Mouse (Mus musculus) left cerebral cortex, adult 8-10 months (tissue): Measurements from ENCODE around the gene Arhgap9. TPM values are rescaled to one million over a fixed set of nuclear protein-coding genes. Genes with fewer than 3 reads are reported as not detected.
A peak's percentile ranks its signal among the peaks of the same experiment; 100 is the strongest.

Experiments used
- DNase-seq, 2 experiments: peaks; one replicate each; pipeline ENCODE4 v3.0.0; 2022; ENCODE audit warnings: low spot score in 2 of 2
- total RNA-seq, 4 experiments: library from RNA; stranded (reverse); gene quantifications; 2 replicates each; pipeline ENCODE4 v1.2.4; 2022

Arhgap9 gene
- total RNA-seq, 4 experiments from 2014 or later: 0.74 to 2.6 (median 1.6) TPM

GRCm38 (mm10) chr10:127322669-127323068 is 905 bp downstream of the Arhgap9 start:
- DNase-seq: no peak

- DNase-seq: no peak
Measured at GRCm38 (mm10) chr10:127323131-127323855, 1.5 kb downstream of the Arhgap9 start.

DNA sequence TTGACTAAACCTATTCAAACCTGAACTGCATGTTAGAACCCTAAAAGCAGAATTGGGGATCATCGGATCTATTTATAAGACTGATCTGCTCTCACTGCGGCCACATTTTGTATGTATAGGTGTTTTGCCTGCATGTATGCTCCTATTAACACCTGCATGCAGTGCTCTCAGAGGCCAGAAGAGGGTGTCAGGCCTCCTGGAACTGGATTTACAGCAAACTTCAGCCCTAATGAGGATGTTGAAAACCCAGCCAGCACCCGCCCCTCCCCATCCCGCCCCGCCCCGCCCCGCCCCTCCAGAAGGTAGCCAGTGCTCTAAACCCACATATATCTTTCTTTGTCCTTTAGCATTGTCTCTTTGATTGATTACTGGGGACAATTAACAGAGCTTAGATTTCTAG is 2.7 kb downstream of the Arhgap9 start:
- no peak for DNase-seq

DNA sequence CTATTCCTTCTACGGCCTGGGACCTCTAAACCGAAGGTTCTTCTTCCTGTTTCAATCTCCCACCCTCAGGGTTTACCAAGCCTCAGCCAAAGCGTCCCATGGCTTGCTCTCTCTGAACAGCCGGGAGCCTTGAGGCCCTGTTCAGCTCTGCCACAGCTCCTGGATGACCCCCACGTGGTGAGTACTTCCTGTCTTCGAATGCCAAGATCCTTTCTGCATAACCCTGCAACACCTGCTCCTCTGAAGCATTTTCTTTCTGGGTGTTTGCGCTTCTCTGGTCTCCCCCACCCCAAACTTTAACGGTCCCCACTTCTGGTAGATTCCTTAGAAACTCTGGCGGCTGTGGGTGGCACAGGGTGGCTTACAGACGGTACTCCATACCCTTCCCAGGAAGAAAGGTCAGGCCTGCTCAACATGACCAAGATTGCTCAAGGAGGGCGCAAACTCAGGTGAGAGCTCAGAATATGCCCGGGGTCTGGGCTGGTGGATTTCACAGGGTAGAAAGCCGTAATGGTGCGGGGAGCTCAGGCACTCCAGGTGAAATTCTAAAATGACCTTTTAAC is 3.8 kb downstream of the Arhgap9 start:
- DNase-seq: no peak

DNA sequence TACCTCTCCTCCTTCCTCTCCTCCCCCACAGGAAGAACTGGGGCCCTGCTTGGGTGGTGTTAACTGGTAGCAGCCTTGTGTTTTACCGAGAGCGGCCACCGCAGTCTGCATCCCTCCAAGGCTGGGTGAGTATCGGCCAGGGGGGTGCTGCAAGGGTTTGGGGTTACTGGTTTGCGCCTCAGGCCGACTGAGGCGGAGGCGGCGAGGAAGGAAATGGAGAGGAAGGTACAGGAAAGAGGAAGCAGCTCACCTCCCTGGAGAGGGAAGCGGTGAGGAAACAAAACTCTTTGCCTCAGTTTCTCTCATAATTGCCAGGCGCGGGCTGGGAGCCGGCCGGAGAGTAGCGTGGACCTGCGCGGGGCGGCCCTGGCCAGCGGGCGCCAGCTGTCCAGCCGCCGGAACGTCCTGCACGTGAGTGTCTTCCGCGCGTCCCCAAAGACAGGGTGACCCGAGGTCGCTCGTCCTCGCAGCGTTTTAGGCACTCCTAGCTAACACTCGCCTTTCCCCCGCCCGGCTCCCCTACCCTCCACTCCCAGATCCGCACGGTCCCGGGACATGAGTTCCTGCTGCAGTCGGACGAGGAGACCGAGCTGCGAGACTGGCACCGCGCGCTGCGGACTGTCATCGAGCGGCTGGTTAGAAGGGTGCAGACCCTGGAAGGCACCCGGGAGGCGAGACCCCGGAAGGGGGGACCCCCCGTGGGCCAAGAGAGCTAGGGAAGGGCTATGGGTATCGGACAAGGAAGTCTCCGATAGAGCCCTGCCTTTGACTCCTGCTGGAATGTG is 4.4 kb downstream of the Arhgap9 start:
- DNase-seq: no peak

- no peak for DNase-seq
Measured at GRCm38 (mm10) chr10:127326828-127327227, 5.1 kb downstream of the Arhgap9 start.

GRCm38 (mm10) chr10:127327461-127328145 is 5.8 kb downstream of the Arhgap9 start:
- DNase-seq: no peak

- no peak for DNase-seq
Measured at GRCm38 (mm10) chr10:127330212-127330611, 8.4 kb downstream of the Arhgap9 start.

DNA sequence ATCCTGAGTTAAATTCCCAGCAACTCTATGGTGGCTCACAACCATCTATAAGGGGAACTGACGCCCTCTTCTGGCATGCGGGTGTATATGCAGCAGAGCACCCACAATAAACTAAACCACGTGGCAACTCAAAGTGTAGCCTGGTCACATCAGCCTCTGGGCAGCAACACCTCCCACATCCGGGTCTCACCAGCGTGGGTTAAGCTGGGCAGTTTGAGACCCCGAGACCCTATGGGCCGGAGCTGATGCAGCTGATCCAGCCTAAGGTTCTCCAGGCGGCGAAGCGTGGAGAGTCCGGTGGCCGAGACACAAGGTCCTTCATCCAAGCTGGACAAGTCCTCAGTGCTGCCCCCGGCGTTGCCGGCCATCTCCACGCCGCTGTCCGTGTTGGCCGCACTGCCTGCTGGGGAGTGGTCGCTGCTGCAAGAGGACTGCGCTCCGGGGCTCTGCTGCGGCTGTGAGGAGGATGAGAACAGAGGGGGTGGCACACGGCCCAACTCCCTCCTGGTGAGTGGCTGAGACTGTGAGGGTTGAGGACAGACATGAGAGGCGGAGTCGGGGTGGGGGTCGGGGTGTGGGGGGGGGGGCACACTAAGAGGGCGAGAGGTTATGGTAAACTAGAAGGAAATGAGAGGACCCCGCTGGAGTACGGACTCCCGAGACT is 10.6 kb downstream of the Arhgap9 start:
- DNase-seq: no peak

GRCm38 (mm10) chr10:127333152-127333551 is 11.4 kb downstream of the Arhgap9 start:
- DNase-seq: no peak

DNA sequence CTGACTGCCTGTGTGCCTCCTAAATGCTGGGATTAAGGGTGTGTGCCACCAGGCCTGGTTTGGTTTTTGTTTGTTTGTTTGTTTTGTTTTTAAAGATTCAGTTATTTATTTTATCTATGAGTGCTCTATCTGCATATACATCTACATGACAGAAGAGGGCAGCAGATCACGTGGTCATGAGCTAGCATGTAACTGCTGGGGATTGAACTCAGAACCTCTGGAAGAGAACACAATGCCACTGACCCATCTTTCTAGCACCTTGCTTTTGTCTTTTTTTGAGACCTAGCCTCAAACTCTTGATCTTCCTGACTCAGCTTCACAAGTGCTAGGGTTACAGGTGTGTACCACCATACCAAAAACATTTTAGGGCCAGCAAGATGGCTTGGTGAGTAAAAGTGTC is 13.5 kb downstream of the Arhgap9 start:
- no peak for DNase-seq

GRCm38 (mm10) chr10:127336952-127337351 is 15.2 kb downstream of the Arhgap9 start:
- DNase-seq: no peak

DNA sequence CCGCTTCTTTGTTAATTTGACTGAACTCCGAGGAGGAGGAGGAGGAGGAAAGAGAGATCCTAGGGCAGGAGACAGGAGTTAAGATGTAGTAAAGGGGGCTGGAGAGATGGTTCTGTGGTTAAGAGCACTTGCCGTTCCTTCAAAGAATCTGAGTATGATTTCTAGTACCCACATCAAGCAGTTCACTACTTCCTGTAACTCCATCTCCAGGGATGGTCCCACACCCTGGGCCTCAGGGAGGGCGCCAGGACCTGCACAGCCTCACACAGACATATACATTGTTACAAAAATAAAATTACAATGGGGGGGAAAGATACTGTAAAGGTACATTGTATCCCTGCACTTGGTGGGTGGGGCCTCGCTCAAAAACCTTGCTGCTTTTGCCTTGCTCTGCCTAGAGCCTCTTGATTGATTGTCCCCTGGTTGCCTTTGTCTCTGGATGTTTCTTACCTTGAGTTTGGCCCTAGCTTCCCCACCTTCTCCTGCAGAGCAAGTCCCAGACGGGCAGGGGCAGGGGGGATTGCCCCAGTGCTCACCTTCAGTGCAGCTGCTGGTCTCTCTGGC is 15.9 kb downstream of the Arhgap9 start:
- DNase-seq: no peak

- peak in 1 of 2 experiments; percentile 75 for DNase-seq
Measured at GRCm38 (mm10) chr10:127338930-127339682, 17.3 kb downstream of the Arhgap9 start.

- DNase-seq: no peak
Measured at GRCm38 (mm10) chr10:127339683-127340576, 18.2 kb downstream of the Arhgap9 start.

GRCm38 (mm10) chr10:127340577-127341359 is 19.0 kb downstream of the Arhgap9 start:
- no peak for DNase-seq

DNA sequence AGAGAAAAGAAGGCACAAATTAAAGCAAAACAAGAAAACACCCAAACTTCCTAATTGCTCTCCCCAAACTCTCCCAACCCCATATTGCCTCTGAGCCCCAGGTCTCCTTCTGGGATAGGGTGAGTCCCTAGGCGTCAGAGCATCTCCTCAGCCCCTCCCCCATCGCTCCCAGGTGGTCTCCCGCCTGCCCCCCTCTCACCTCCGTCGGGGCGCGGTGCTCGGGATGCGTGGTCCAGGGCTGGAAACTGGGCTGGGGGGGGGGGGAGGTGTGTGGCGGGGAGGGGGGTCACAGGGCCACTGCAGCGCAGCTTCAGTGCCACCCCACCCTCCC is 19.6 kb downstream of the Arhgap9 start:
- DNase-seq: no peak

DNA sequence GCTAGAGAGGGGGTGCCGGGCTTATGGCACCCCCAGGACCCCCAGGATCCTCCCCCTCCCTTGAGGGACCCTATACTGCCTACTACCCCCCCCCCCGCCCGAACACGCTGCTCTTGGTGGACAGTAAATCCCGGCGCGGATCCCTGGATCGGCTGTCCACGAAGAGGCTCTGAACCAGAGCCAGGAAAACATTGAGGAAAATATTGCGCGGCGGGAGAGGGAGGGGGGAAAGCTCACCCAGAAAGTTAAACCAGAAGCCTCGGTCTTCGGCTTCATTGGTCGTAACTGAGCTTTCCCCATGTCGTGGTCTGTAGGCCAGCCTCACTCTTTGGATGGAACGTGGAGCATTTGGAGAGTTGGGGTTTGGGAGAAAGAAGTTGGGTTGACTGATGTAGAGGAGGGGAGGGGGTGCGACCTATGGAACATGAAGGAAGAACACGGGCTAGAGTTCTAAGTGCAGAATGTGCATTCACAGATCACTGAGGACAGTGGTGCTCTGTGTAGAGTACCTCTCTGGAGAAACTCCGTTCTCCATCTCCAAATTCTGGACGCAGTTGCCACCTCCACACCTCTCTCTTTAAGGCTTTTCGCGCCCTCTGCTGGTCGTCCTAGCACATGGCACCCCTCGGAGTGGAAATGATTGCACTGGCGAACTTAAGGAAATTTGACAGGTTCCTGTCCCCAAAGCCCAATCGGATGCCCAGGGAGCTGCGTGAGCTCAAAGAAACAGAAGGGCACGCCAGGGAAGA is 20.3 kb downstream of the Arhgap9 start, which contains the start of gene Gli1:
Gli1 (minus strand) TSS at position 84 of the 749 bp plus-strand sequence.
- DNase-seq: no peak
